Mouse (Mus musculus) cerebellum, adult 11 months (tissue): ENCODE measurements around the gene Hspbap1.

ENCODE experiments used
- DNase-seq: peaks from one replicate; pipeline ENCODE4 v3.0.0; 2022

Gene Hspbap1

GRCm38 (mm10) chr16:35769878-35770657 lies at the start of gene Hspbap1:
Hspbap1 (plus strand) TSS chr16:35770375.
- peak; percentile 87 for DNase-seq

- no peak for DNase-seq
These were observed 45.6 kb upstream of the Hspbap1 start for GRCm38 (mm10) chr16:35724561-35724960.

- DNase-seq, result no peak
These were observed 43.6 kb upstream of the Hspbap1 start for GRCm38 (mm10) chr16:35726601-35727000.

- DNase-seq, result no peak
These were observed 40.9 kb upstream of the Hspbap1 start for GRCm38 (mm10) chr16:35729151-35729738.

- no peak for DNase-seq
These were observed 38.1 kb upstream of the Hspbap1 start for GRCm38 (mm10) chr16:35732096-35732495.

- DNase-seq, result peak; percentile 47
These were observed 36.1 kb upstream of the Hspbap1 start for GRCm38 (mm10) chr16:35734038-35734437.

GRCm38 (mm10) chr16:35738096-35738767 lies 31.9 kb upstream of the Hspbap1 start:
- DNase-seq, result no peak

GRCm38 (mm10) chr16:35739548-35739947 lies 30.6 kb upstream of the Hspbap1 start:
- no peak for DNase-seq

- DNase-seq, result no peak
These were observed 29.8 kb upstream of the Hspbap1 start for GRCm38 (mm10) chr16:35740357-35740756.

GRCm38 (mm10) chr16:35740943-35741342 lies 29.2 kb upstream of the Hspbap1 start:
- no peak for DNase-seq

GRCm38 (mm10) chr16:35741621-35742020 lies 28.6 kb upstream of the Hspbap1 start:
- DNase-seq, result no peak

GRCm38 (mm10) chr16:35742251-35742937 lies 27.8 kb upstream of the Hspbap1 start:
- no peak for DNase-seq

- DNase-seq, result no peak
These were observed 22.5 kb upstream of the Hspbap1 start for GRCm38 (mm10) chr16:35747417-35748236.

GRCm38 (mm10) chr16:35748237-35748603 lies 22.0 kb upstream of the Hspbap1 start:
- no peak for DNase-seq

- no peak for DNase-seq
These were observed 20.8 kb upstream of the Hspbap1 start for GRCm38 (mm10) chr16:35749385-35749784.

GRCm38 (mm10) chr16:35751841-35752240 lies 18.3 kb upstream of the Hspbap1 start:
- no peak for DNase-seq

GRCm38 (mm10) chr16:35753926-35754325 lies 16.2 kb upstream of the Hspbap1 start:
- no peak for DNase-seq

GRCm38 (mm10) chr16:35755502-35756334 lies 14.5 kb upstream of the Hspbap1 start:
- no peak for DNase-seq

GRCm38 (mm10) chr16:35756697-35757096 lies 13.5 kb upstream of the Hspbap1 start:
- DNase-seq, result no peak

GRCm38 (mm10) chr16:35759401-35759800 lies 10.8 kb upstream of the Hspbap1 start:
- DNase-seq, result no peak

- DNase-seq, result no peak
These were observed 6.4 kb upstream of the Hspbap1 start for GRCm38 (mm10) chr16:35763590-35764296.
